Mouse (Mus musculus) neural tube, embryonic 15.5 days (tissue): ENCODE data around the gene Etnk1. TPM values are rescaled to one million over a fixed set of nuclear protein-coding genes. Genes with fewer than 3 reads are reported as not detected.

ENCODE experiments used
- ATAC-seq: fragments of 200-750 bp; cut with Nextera tagmentation; 2 replicates; pipeline ENCODE4 v1.8.0; 2017; ENCODE audit warnings: mild to moderate bottlenecking, moderate TSS enrichment, moderate library complexity; ENCODE audit not compliant: low FRiP score
- H3K27ac ChIP-seq: fragments of 300-500 bp; sonication (generic); replicated peaks from 2 replicates; pipeline ENCODE4 v1.5.1; 2015; ENCODE audit warnings: mild to moderate bottlenecking, inconsistent platforms
- H3K27me3 ChIP-seq: fragments of 300-500 bp; sonication (generic); replicated peaks from 2 replicates; pipeline ENCODE4 v1.6.1; 2015; ENCODE audit warnings: inconsistent platforms
- H3K36me3 ChIP-seq: fragments of 300-500 bp; sonication (generic); 2 replicates; pipeline ENCODE4 v1.6.1; 2015; ENCODE audit warnings: inconsistent platforms
- H3K4me1 ChIP-seq: fragments of 300-500 bp; sonication (generic); 2 replicates; pipeline ENCODE4 v1.6.1; 2015; ENCODE audit warnings: inconsistent platforms
- H3K4me2 ChIP-seq: fragments of 300-500 bp; sonication (generic); 2 replicates; pipeline ENCODE4 v1.6.1; 2015; ENCODE audit warnings: inconsistent platforms, mild to moderate bottlenecking, moderate library complexity
- H3K4me3 ChIP-seq: fragments of 300-500 bp; sonication (generic); replicated peaks from 2 replicates; pipeline ENCODE4 v1.5.1; 2015; ENCODE audit warnings: mild to moderate bottlenecking, inconsistent platforms
- H3K9ac ChIP-seq: fragments of 300-500 bp; sonication (generic); replicated peaks from 2 replicates; pipeline ENCODE4 v1.6.1; 2015; ENCODE audit warnings: mild to moderate bottlenecking, inconsistent platforms
- H3K9me3 ChIP-seq: fragments of 300-500 bp; sonication (generic); replicated peaks from 2 replicates; pipeline ENCODE4 v1.6.1; 2016; ENCODE audit warnings: inconsistent platforms
- WGBS: fragments of 180-500 bp; shearing (Covaris S2); methylation state at CpG from one replicate; pipeline ENCODE4 v1.1.7; 2015; ENCODE audit warnings: mixed read lengths; 5-methylcytosine and 5-hydroxymethylcytosine counted together
- polyA plus RNA-seq: library from polyadenylated mRNA; unstranded; fragments of >200 nt; fragmentation: Nextera tagmentation; extraction: Ambion mirVana; gene quantifications from 2 replicates; pipeline ENCODE4 v1.2.1, GENCODE M21; 2015

Gene Etnk1
- polyA plus RNA-seq, 1 experiment from 2014 or later = 42.0 TPM

DNA sequence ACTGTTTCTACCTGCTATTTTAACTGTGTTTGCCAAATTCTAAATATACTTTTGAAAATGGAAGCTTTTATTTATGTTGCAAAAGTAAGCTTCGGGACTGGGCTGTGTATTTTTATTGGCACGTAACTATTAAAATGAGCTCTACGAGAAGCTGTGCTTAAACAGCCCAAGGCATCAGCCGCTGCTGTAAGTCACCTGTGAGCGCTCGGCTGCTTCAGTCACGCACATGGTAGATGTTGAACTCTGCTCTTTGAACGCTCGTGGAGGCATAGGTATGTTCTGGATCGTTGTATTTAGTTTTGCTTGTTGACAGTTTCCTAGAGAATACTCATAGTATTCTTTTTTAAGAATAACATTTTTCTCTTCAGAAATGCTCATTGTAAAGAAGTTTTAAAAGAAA lies 26.1 kb downstream of the Etnk1 start:
- Histone ChIP-seq H3K27ac (no peak overlapping the region), H3K4me3 (no peak overlapping the region), H3K36me3 (peaks cover 32% of the 10 kb centered on the region), H3K9me3 (no peaks in the 10 kb centered on the region), H3K4me2 (no peak overlapping the region), H3K27me3 (no peaks in the 10 kb centered on the region), H3K4me1 (no peaks in the 10 kb centered on the region; the same call in 1 of the 2 replicates), H3K9ac (no peak overlapping the region)
- WGBS = 86% methylated on average over 10 of the region's 10 CpGs
- no peak for ATAC-seq

DNA sequence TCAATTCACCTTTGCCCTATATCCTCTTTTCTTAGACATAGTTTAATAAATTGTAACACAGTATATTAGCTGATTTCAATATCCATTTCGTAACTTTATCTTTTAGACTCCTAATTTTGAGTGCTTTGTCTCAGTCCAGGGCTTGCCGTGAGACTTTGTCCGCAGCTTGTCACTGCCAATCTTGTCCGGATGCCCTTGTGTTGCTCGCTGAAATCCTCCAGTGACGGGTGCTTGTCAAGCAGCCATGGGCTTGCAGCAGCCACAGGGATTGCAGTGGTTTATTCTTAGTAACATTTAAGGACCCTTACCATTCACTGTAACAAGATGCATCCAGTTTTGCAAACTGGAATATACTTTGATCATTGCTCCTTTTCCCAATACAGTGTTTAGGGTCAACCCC lies 26.6 kb downstream of the Etnk1 start:
- Histone ChIP-seq H3K4me1 (no peaks in the 10 kb centered on the region; the same call in 1 of the 2 replicates), H3K9ac (no peak overlapping the region), H3K4me2 (no peak overlapping the region), H3K27ac (no peak overlapping the region), H3K36me3 (peaks cover 37% of the 10 kb centered on the region), H3K4me3 (no peak overlapping the region), H3K27me3 (no peaks in the 10 kb centered on the region), H3K9me3 (no peaks in the 10 kb centered on the region)
- no peak for ATAC-seq
- WGBS = 97% methylated on average over 6 of the region's 6 CpGs

DNA sequence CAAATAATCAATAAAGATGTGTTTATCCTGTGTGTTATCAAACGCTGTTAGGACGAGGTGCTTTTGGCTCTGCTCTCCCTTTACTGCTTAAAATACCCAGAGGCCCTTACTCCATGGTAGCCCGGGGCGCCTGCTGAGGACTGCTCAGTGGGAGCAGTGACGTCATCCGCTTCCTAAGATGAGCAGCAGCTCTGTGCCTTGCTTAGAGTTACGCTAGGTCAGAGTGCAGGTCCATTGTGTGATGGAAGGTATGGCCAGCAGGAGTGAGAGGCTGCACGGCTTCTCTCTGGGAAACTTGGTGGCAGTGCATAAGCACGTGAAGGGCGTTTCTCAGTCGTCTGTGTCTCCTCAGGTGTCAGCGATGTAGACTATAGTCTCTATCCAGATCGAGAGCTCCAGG lies 30.0 kb downstream of the Etnk1 start:
- 90% methylated on average over 13 of the region's 13 CpGs for WGBS
- Histone ChIP-seq H3K4me2 (no peak overlapping the region), H3K27ac (no peak overlapping the region), H3K4me1 (no peaks in the 10 kb centered on the region), H3K27me3 (no peaks in the 10 kb centered on the region), H3K4me3 (no peak overlapping the region), H3K36me3 (peaks cover 44% of the 10 kb centered on the region), H3K9ac (no peak overlapping the region), H3K9me3 (no peaks in the 10 kb centered on the region)
- no peak for ATAC-seq

DNA sequence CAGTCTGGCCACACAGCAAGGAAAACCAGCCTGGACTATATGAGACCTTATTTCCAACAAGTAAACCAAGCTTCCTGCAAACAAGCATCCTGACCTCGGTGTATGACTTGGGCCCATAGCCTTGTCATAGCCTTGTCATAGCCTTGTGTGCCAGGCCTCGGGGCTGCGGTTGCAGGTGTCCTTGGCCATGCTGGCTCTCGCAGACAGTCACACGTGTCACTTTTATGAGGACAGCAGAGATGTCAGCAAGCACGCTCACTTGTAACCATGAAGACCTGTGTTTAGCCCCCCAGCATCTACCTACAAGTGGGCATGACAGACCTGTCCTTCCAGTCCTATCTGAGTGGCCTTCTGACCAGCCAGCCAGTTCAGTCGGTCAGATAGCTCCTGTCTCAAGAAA lies 31.4 kb downstream of the Etnk1 start:
- peaks cover 49% of the 10 kb centered on the region for H3K36me3 ChIP-seq
- H3K27me3 ChIP-seq = no peaks in the 10 kb centered on the region
- no peak for ATAC-seq
- H3K4me1 ChIP-seq = no peaks in the 10 kb centered on the region
- H3K4me2 ChIP-seq = no peak overlapping the region
- no peaks in the 10 kb centered on the region for H3K9me3 ChIP-seq
- H3K9ac ChIP-seq = no peak overlapping the region
- H3K27ac ChIP-seq = no peak overlapping the region
- 96% methylated on average over 7 of the region's 7 CpGs for WGBS
- H3K4me3 ChIP-seq = no peak overlapping the region

DNA sequence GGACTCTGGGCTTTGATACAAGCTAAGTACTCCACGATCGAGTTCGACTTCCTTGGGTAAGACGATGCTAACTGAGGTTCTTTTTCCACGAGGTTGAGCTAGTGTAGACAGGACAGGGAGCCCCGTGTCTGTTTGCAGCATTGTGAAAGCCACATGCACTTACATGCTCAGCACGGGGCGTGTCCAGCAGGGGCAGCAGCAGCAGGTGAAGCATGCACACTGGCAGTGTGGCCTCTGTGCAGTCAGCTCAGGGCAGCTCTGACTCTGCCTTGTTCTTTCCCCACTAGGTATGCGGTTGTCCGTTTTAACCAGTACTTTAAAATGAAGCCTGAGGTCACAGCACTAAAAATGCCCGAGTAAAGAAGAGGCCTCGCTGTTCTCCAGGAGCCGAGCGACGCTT lies 36.1 kb downstream of the Etnk1 start:
- Histone ChIP-seq H3K9me3 (no peaks in the 10 kb centered on the region), H3K36me3 (peaks cover 32% of the 10 kb centered on the region), H3K4me3 (no peak overlapping the region)

DNA sequence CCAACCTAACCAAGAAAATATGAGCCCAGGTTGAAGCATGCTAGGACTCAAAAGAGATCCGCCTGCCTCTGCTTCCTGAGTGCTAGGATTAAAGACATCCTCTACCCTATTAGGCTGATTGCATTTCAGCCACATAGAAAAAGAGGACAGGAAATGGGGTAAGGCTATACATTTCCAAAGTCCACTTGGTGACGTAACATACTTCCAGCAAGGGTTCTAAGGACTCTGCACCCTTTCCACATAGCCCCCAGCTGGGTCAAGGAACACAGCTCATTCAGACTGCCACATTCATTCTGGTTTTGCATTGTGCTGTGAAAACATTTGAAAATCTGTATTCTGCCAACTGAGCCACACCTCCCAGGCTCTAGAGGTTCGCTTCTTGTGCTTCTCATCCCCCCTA lies 41.9 kb downstream of the Etnk1 start:
- no peak overlapping the region for H3K9ac ChIP-seq
- H3K9me3 ChIP-seq = no peaks in the 10 kb centered on the region
- H3K4me2 ChIP-seq = no peak overlapping the region
- 95% methylated on average over 3 of the region's 3 CpGs for WGBS
- H3K27ac ChIP-seq = no peak overlapping the region
- H3K4me1 ChIP-seq = no peaks in the 10 kb centered on the region
- no peak for ATAC-seq
- H3K4me3 ChIP-seq = no peak overlapping the region
- no peaks in the 10 kb centered on the region for H3K27me3 ChIP-seq
- peaks cover 25% of the 10 kb centered on the region for H3K36me3 ChIP-seq

More for the DNA sequence above, 36.1 kb downstream of the Etnk1 start:
- H3K4me1 ChIP-seq = no peaks in the 10 kb centered on the region
- WGBS = 92% methylated on average over 15 of the region's 15 CpGs
- no peak for ATAC-seq
- no peak overlapping the region for H3K4me2 ChIP-seq
- H3K27ac ChIP-seq = no peak overlapping the region
- H3K9ac ChIP-seq = no peak overlapping the region
- no peaks in the 10 kb centered on the region for H3K27me3 ChIP-seq

DNA sequence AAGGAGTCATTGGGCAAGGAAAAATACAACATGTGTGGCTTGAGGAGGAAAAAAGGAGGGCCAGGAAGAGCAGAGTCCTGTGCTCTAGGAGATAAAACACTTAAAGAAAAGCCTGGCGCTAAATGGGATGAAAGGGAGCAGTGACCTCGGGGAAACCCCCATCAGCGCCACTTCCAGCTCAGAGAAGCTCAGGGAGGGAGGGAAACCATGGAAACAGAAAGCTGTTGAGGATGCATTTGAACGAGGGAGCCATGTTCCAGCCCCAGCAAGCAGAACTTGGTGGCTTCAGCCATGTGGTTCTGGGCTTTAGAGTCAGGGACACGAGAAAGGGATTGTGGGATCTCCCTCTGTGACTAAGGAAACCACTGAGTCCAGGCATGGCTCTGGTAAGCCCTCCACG lies 45.7 kb downstream of the Etnk1 start:
- Histone ChIP-seq H3K27me3 (no peaks in the 10 kb centered on the region), H3K4me2 (no peak overlapping the region), H3K27ac (no peak overlapping the region), H3K36me3 (peaks cover 11% of the 10 kb centered on the region), H3K9me3 (peaks cover 4% of the 10 kb centered on the region; the same call in 1 of the 2 replicates), H3K4me1 (no peaks in the 10 kb centered on the region), H3K9ac (no peak overlapping the region), H3K4me3 (no peak overlapping the region)
- ATAC-seq = no peak
- 66% methylated on average over 6 of the region's 6 CpGs for WGBS

DNA sequence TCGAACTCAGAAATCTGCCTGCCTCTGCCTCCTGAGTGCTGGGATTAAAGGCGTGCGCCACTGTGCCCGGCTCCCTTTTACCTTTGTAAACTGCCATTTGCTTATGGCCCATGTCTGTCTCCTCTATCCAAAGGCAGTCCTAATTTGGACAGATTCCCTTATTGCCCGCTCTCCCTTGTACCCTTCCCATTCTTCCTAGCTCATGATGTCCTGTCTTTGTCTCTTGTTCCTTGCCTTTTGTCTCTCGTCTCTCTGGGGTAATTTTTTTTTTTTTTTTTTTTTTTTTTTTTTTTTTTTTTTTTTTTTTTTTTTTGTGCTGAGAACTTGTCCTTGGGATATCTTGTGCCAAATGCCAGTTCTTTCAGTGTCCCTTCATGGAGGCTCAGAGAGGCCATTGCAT lies 46.4 kb downstream of the Etnk1 start:
- WGBS = 92% methylated on average over 6 of the region's 6 CpGs

DNA sequence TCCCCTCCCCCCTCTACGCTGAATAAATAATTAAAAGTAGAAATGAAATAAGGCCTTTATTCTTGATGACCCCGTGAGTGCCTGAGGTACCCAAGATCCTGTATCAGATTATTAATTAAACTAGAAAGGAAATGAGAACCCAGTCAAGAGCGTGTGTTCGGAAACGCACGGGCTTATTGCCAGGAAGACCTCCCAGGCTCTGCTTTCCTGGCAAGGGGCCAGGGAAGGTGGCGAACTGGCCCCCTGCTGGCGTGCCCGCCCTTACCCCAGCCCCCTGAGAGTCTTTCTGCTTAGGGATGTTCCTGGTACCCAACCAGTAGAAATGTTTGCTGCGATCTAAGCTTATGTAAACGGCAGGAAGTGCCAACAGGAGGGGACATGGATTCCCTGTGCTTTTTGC lies 49.2 kb downstream of the Etnk1 start:
- no peak for ATAC-seq
- Histone ChIP-seq H3K4me2 (no peak overlapping the region), H3K4me3 (no peak overlapping the region), H3K27ac (no peak overlapping the region), H3K36me3 (no peaks in the 10 kb centered on the region; the same call in 1 of the 2 replicates), H3K4me1 (no peaks in the 10 kb centered on the region), H3K9ac (no peak overlapping the region), H3K9me3 (peaks cover 4% of the 10 kb centered on the region; the same call in 1 of the 2 replicates), H3K27me3 (no peaks in the 10 kb centered on the region)
- 53% methylated on average over 11 of the region's 11 CpGs for WGBS

More for the DNA sequence above, 46.4 kb downstream of the Etnk1 start:
- no peak overlapping the region for H3K4me3 ChIP-seq
- ATAC-seq = no peak
- no peak overlapping the region for H3K4me2 ChIP-seq
- no peak overlapping the region for H3K9ac ChIP-seq
- peaks cover 11% of the 10 kb centered on the region for H3K36me3 ChIP-seq
- no peaks in the 10 kb centered on the region for H3K4me1 ChIP-seq
- H3K27ac ChIP-seq = no peak overlapping the region
- H3K27me3 ChIP-seq = no peaks in the 10 kb centered on the region
- H3K9me3 ChIP-seq = peaks cover 4% of the 10 kb centered on the region; the same call in 1 of the 2 replicates

DNA sequence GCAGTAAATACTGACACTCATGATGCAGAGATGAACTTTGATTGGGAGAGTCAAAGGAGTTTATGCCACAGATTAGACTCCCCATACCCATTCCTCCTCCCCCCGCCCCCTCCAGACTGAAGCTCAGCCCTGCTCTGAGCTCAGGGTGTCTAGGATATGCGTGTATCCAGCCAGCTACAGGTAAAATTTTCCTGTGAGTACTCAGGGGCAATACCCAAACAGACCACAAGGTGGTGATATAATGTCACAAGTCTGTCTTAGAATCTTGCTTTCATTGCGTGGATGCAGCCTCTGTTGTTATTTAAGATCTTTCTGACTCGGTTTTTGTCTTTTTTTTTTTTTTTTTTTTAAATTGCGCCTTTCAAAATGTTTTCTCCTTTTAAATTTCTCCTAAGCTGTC lies 52.3 kb downstream of the Etnk1 start:
- no peak overlapping the region for H3K4me3 ChIP-seq
- H3K9ac ChIP-seq = no peak overlapping the region
- 3% methylated on average over 5 of the region's 5 CpGs for WGBS
- H3K4me1 ChIP-seq = no peaks in the 10 kb centered on the region
- no peak overlapping the region for H3K4me2 ChIP-seq
- peak; percentile 45; the same call in 1 of the 2 replicates for ATAC-seq
- H3K27ac ChIP-seq = no peak overlapping the region
- H3K27me3 ChIP-seq = no peaks in the 10 kb centered on the region
- no peaks in the 10 kb centered on the region for H3K36me3 ChIP-seq
- peaks cover 4% of the 10 kb centered on the region; the same call in 1 of the 2 replicates for H3K9me3 ChIP-seq

DNA sequence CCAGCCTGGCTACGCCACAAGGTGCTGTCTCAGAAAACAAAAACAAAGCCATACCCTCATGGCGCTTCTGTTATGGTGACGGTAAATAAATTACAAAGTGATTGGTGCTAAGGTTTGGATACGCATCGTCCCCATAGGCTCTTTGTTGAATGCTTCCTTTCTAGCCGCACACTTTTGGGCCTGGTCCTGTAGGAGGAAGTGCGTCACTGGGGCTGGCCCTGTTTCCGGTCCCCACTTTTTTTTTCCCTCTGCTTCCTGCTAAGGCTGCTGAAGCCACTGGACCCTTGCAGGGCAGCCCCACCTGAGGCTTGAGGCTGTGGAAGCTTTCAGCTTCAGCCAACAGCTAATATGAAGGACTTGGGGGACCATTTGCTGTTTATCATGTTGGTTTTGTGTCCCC lies 54.2 kb downstream of the Etnk1 start:
- H3K4me3 ChIP-seq = no peak overlapping the region
- 75% methylated on average over 8 of the region's 8 CpGs for WGBS
- H3K4me2 ChIP-seq = no peak overlapping the region
- no peaks in the 10 kb centered on the region for H3K36me3 ChIP-seq
- no peak overlapping the region for H3K27ac ChIP-seq
- H3K4me1 ChIP-seq = no peaks in the 10 kb centered on the region
- no peak for ATAC-seq
- no peak overlapping the region for H3K9ac ChIP-seq
- no peaks in the 10 kb centered on the region for H3K27me3 ChIP-seq
- H3K9me3 ChIP-seq = no peaks in the 10 kb centered on the region

DNA sequence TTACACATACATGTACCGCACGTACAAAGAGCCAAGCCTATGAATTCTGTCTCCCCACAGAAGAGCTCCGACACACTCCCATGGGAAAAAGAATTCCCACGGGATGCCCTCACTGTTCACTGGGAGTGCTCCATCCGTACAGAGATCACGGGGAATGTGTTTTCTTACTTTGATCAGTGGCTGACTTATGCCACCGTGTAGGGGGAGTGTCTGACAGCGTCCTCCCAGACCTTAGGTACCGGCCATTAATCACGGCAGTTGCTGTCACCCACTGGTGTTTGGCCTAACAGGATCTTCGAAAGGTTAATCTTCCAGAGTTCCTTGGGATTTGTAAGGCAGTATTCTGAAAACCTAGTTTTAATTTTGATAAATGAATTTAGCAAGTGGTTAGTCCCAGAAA lies 57.0 kb downstream of the Etnk1 start:
- no peaks in the 10 kb centered on the region for H3K36me3 ChIP-seq
- no peak overlapping the region for H3K27ac ChIP-seq

DNA sequence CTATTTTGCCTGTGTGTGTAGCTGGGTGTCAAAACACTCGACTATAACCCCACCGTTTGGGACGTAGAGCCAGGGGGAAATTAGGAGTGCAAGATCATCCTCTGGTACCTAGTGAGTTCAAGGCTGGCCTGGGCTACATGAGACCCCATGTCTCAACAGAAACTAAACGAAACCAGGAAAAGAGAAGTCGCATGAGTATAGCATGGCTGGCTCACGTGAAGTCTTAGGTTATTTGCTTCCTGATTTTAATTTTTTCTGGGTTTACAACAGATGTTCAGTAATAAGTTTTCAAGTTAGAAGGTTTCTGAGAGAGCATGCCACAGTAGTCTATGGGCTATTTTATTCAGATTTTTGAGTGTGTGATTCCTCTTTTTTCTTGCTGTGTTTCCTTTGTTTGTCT lies 57.9 kb downstream of the Etnk1 start:
- Histone ChIP-seq H3K9me3 (no peaks in the 10 kb centered on the region), H3K4me3 (no peak overlapping the region), H3K4me1 (no peaks in the 10 kb centered on the region), H3K9ac (no peak overlapping the region), H3K27me3 (no peaks in the 10 kb centered on the region), H3K36me3 (no peaks in the 10 kb centered on the region), H3K27ac (no peak overlapping the region), H3K4me2 (no peak overlapping the region)
- WGBS = 81% methylated on average over 6 of the region's 6 CpGs
- ATAC-seq = no peak

More for the DNA sequence above, 57.0 kb downstream of the Etnk1 start:
- 74% methylated on average over 11 of the region's 11 CpGs for WGBS
- H3K4me2 ChIP-seq = no peak overlapping the region
- H3K27me3 ChIP-seq = no peaks in the 10 kb centered on the region
- H3K4me1 ChIP-seq = no peaks in the 10 kb centered on the region
- no peaks in the 10 kb centered on the region for H3K9me3 ChIP-seq
- H3K4me3 ChIP-seq = no peak overlapping the region
- ATAC-seq = no peak
- H3K9ac ChIP-seq = no peak overlapping the region
